Mouse (Mus musculus): ENCODE measurements around the gene B430305J03Rik.

GRCm38 (mm10) chr3:61337230-61337629 lies 28.5 kb downstream of the B430305J03Rik start:
- no peak for TF ChIP-seq CTCF (IDR thresholded peaks at IDR 0.05; ENCODE audit: borderline replicate concordance, extremely low read depth, insufficient read depth, insufficient read length)
- TF ChIP-seq POLR2A (IDR thresholded peaks at IDR 0.05; ENCODE audit: borderline replicate concordance, extremely low read depth, insufficient read depth, insufficient read length, poor library complexity, severe bottlenecking) = no peak

Data from brain, embryonic 14.5 days (tissue).